Mouse (Mus musculus): ENCODE results near the gene Capn2.

The Capn2 gene

GRCm38 (mm10) chr1:182516758-182517676 lies at the start of gene Capn2:
TSS of gene Capn2 (minus strand) at chr1:182517608.
- peak; percentile 57 for DNase-seq (ENCODE audit: low read depth)

GRCm38 (mm10) chr1:182565351-182565835 lies 48.0 kb upstream of the Capn2 start:
- DNase-seq (ENCODE audit: low read depth), result no peak

- no peak for DNase-seq (ENCODE audit: low read depth)
Observed at GRCm38 (mm10) chr1:182564408-182565120, 47.2 kb upstream of the Capn2 start, which contains the start of gene Capn8. TSS of gene Capn8 (plus strand) at chr1:182565007.

- no peak for DNase-seq (ENCODE audit: low read depth)
Observed at GRCm38 (mm10) chr1:182562576-182563370, 45.4 kb upstream of the Capn2 start.

- DNase-seq (ENCODE audit: low read depth), result no peak
Observed at GRCm38 (mm10) chr1:182561945-182562514, 44.6 kb upstream of the Capn2 start.

GRCm38 (mm10) chr1:182560390-182561098 lies 43.1 kb upstream of the Capn2 start:
- peak; percentile 17 for DNase-seq (ENCODE audit: low read depth)

GRCm38 (mm10) chr1:182559530-182559929 lies 42.1 kb upstream of the Capn2 start:
- DNase-seq (ENCODE audit: low read depth), result no peak

GRCm38 (mm10) chr1:182558271-182558670 lies 40.9 kb upstream of the Capn2 start:
- DNase-seq (ENCODE audit: low read depth), result no peak

- peak; percentile 16 for DNase-seq (ENCODE audit: low read depth)
Observed at GRCm38 (mm10) chr1:182553649-182554375, 36.4 kb upstream of the Capn2 start.

GRCm38 (mm10) chr1:182550761-182551160 lies 33.4 kb upstream of the Capn2 start:
- DNase-seq (ENCODE audit: low read depth), result no peak

- no peak for DNase-seq (ENCODE audit: low read depth)
Observed at GRCm38 (mm10) chr1:182543906-182544305, 26.5 kb upstream of the Capn2 start.

GRCm38 (mm10) chr1:182543136-182543535 lies 25.7 kb upstream of the Capn2 start:
- DNase-seq (ENCODE audit: low read depth), result peak; percentile 90

GRCm38 (mm10) chr1:182542110-182542509 lies 24.7 kb upstream of the Capn2 start:
- DNase-seq (ENCODE audit: low read depth), result no peak

- DNase-seq (ENCODE audit: low read depth), result peak; percentile 68
Observed at GRCm38 (mm10) chr1:182539023-182539940, 21.9 kb upstream of the Capn2 start.

- no peak for DNase-seq (ENCODE audit: low read depth)
Observed at GRCm38 (mm10) chr1:182535080-182535481, 17.7 kb upstream of the Capn2 start.

GRCm38 (mm10) chr1:182533583-182533982 lies 16.2 kb upstream of the Capn2 start:
- DNase-seq (ENCODE audit: low read depth), result no peak

- DNase-seq (ENCODE audit: low read depth), result peak; percentile 87
Observed at GRCm38 (mm10) chr1:182527921-182528858, 10.8 kb upstream of the Capn2 start.

- no peak for DNase-seq (ENCODE audit: low read depth)
Observed at GRCm38 (mm10) chr1:182527261-182527766, 9.9 kb upstream of the Capn2 start.
